Mouse (Mus musculus) CH12.LX (cell line): ENCODE results near the gene Nkx2-3. TPM values are rescaled to one million over a fixed set of nuclear protein-coding genes. Genes with fewer than 3 reads are reported as not detected.

Experiments
- DNase-seq: peaks from one replicate; pipeline ENCODE4 v3.0.0-alpha.2; 2013; ENCODE audit errors: extremely low read depth
- H3K27ac ChIP-seq: 2 replicates; pipeline ENCODE4 v1.5.1; 2012; ENCODE audit warnings: low read depth, mild to moderate bottlenecking, control low read depth, moderate library complexity; ENCODE audit not compliant: insufficient read depth
- H3K27me3 ChIP-seq: replicated peaks from 2 replicates; pipeline ENCODE3; 2012; ENCODE audit warnings: inconsistent platforms
- H3K36me3 ChIP-seq, 2 experiments: replicated peaks in 1 of 2; 2 replicates each; pipeline versions ENCODE3 to v1.6.1; 2012; ENCODE audit warnings: inconsistent platforms in 1 of 2, low read length in 1 of 2, mild to moderate bottlenecking in 1 of 2, mixed read lengths in 1 of 2, moderate library complexity in 1 of 2; ENCODE audit not compliant: control insufficient read depth in 1 of 2, insufficient read depth in 1 of 2
- H3K4me1 ChIP-seq, 2 experiments: 2 replicates each; pipeline ENCODE4 v1.6.1; 2012; ENCODE audit warnings: inconsistent platforms in 1 of 2, moderate library complexity in 1 of 2; ENCODE audit not compliant: insufficient read depth in 2 of 2, control insufficient read depth in 1 of 2
- H3K4me2 ChIP-seq: 2 replicates; pipeline ENCODE4 v1.6.1; 2012; ENCODE audit warnings: low read depth, mild to moderate bottlenecking, control low read depth; ENCODE audit not compliant: poor library complexity, insufficient read depth, severe bottlenecking
- H3K4me3 ChIP-seq, 3 experiments: fragments of 150-350 bp in 1 of 3; sonication (generic) in 1 of 3; replicated peaks in 1 of 3; 2 replicates each; pipeline versions ENCODE3 to v1.5.1; 2011 to 2012; ENCODE audit warnings: low read depth in 2 of 3, low read length in 2 of 3, mild to moderate bottlenecking in 2 of 3, moderate library complexity in 2 of 3, control low read depth in 1 of 3, improper control_type of control experiment in 1 of 3, inconsistent platforms in 1 of 3, mixed read lengths in 1 of 3; ENCODE audit not compliant: poor library complexity in 1 of 3
- H3K79me2 ChIP-seq: replicated peaks from 2 replicates; pipeline ENCODE4 v1.6.1; 2012; ENCODE audit warnings: mild to moderate bottlenecking, moderate library complexity; ENCODE audit not compliant: control insufficient read depth, poor library complexity, insufficient read depth, severe bottlenecking; ENCODE audit errors: extremely low read depth
- H3K9ac ChIP-seq: 2 replicates; pipeline ENCODE4 v1.6.1; 2012; ENCODE audit warnings: low read depth, mild to moderate bottlenecking, control low read depth, moderate library complexity; ENCODE audit not compliant: insufficient read depth
- H3K9me3 ChIP-seq: replicated peaks from 2 replicates; pipeline ENCODE3; 2012; ENCODE audit warnings: low read length, inconsistent platforms, mixed read lengths
- CHD2 ChIP-seq: IDR thresholded peaks from 2 replicates; pipeline ENCODE4 v1.6.1; 2011; ENCODE audit warnings: low read length, improper control_type of control experiment
- CTCF ChIP-seq, 2 experiments: IDR thresholded peaks in 1 of 2; conservative IDR thresholded peaks in 1 of 2; 2 replicates each; pipeline ENCODE4 v1.5.1; 2011 to 2012; ENCODE audit warnings: low read depth in 2 of 2, low read length in 2 of 2, improper control_type of control experiment in 1 of 2, inconsistent platforms in 1 of 2, mild to moderate bottlenecking in 1 of 2, moderate library complexity in 1 of 2
- E2F4 ChIP-seq: IDR thresholded peaks from 2 replicates; pipeline ENCODE4 v1.6.1; 2011; ENCODE audit warnings: low read depth, low read length, improper control_type of control experiment; ENCODE audit not compliant: insufficient replicate concordance
- EP300 ChIP-seq: IDR thresholded peaks from 2 replicates; pipeline ENCODE4 v1.6.1; 2011; ENCODE audit warnings: low read length, improper control_type of control experiment
- ETS1 ChIP-seq: conservative IDR thresholded peaks from 2 replicates; pipeline ENCODE4 v1.6.1; 2012; ENCODE audit warnings: low read depth, mild to moderate bottlenecking, inconsistent platforms, low read length, improper control_type of control experiment, moderate library complexity
- GABPA ChIP-seq: IDR thresholded peaks from 2 replicates; pipeline ENCODE4 v1.6.1; 2012; ENCODE audit warnings: low read depth, low read length, improper control_type of control experiment, inconsistent platforms; ENCODE audit not compliant: insufficient replicate concordance
- IRF4 ChIP-seq: IDR thresholded peaks from 2 replicates; pipeline ENCODE4 v1.6.1; 2014; ENCODE audit warnings: low read depth, mild to moderate bottlenecking, inconsistent platforms, low read length, improper control_type of control experiment
- KAT2A ChIP-seq: IDR thresholded peaks from 2 replicates; pipeline ENCODE4 v1.6.1; 2012; ENCODE audit warnings: low read length, improper control_type of control experiment, inconsistent platforms; ENCODE audit not compliant: insufficient replicate concordance
- MAX ChIP-seq: IDR thresholded peaks from 2 replicates; pipeline ENCODE4 v1.6.1; 2011; ENCODE audit warnings: low read length, improper control_type of control experiment
- MEF2A ChIP-seq: IDR thresholded peaks from 2 replicates; pipeline ENCODE4 v1.6.1; 2014; ENCODE audit warnings: low read depth, mild to moderate bottlenecking, inconsistent platforms, low read length, improper control_type of control experiment, borderline replicate concordance
- PAX5 ChIP-seq: IDR thresholded peaks from 2 replicates; pipeline ENCODE4 v1.6.1; 2012; ENCODE audit warnings: low read length, inconsistent platforms, mixed read lengths
- POLR2AphosphoS2 ChIP-seq: IDR thresholded peaks from 2 replicates; pipeline ENCODE4 v1.6.1; 2011; ENCODE audit warnings: low read depth, low read length, improper control_type of control experiment
- RAD21 ChIP-seq: IDR thresholded peaks from 2 replicates; pipeline ENCODE4 v1.6.1; 2011; ENCODE audit warnings: low read depth, mild to moderate bottlenecking, low read length, improper control_type of control experiment, moderate library complexity
- RCOR1 ChIP-seq: conservative IDR thresholded peaks from 2 replicates; pipeline ENCODE4 v1.6.1; 2012; ENCODE audit warnings: low read depth, mild to moderate bottlenecking, inconsistent platforms, low read length, improper control_type of control experiment
- SIN3A ChIP-seq: IDR thresholded peaks from 2 replicates; pipeline ENCODE4 v1.6.1; 2012; ENCODE audit warnings: low read length, improper control_type of control experiment, inconsistent platforms
- TBP ChIP-seq: conservative IDR thresholded peaks from 2 replicates; pipeline ENCODE4 v1.6.1; 2011; ENCODE audit warnings: low read depth, low read length, improper control_type of control experiment
- UBTF ChIP-seq: IDR thresholded peaks from 2 replicates; pipeline ENCODE4 v1.6.1; 2012; ENCODE audit warnings: low read depth, mild to moderate bottlenecking, inconsistent platforms, low read length, improper control_type of control experiment, moderate library complexity
- USF1 ChIP-seq: IDR thresholded peaks from 2 replicates; pipeline ENCODE4 v1.6.1; 2014; ENCODE audit warnings: low read depth, mild to moderate bottlenecking, inconsistent platforms, low read length, improper control_type of control experiment
- USF2 ChIP-seq: conservative IDR thresholded peaks from 2 replicates; pipeline ENCODE4 v1.6.1; 2011; ENCODE audit warnings: low read depth, low read length, improper control_type of control experiment
- ZNF384 ChIP-seq: IDR thresholded peaks from 2 replicates; pipeline ENCODE4 v1.6.1; 2012; ENCODE audit warnings: low read depth, low read length, improper control_type of control experiment, inconsistent platforms
- dilution Hi-C: fragments of 300-500 bp; cut with MboI; formaldehyde crosslinking; loops from 2 replicates; pipeline ENCODE4 v1.14.3; 2020; ENCODE audit warnings: low sequenced_read_pairs; ENCODE audit not compliant: extremely low pct_unique_long_range_greater_than_20kb, extremely low pct_ligation_motif_present
- in situ Hi-C: fragments of 300-500 bp; cut with MboI; formaldehyde crosslinking; loops from 3 replicates; pipeline ENCODE4 v1.14.3; 2019; ENCODE audit warnings: low sequenced_read_pairs, low pct_ligation_motif_present, low pct_unique_long_range_greater_than_20kb, mixed read lengths
- polyA plus RNA-seq: library from polyadenylated mRNA; unstranded; fragments of >175 nt; gene quantifications from 2 replicates; pipeline ENCODE4 v1.2.1, GENCODE M21; 2012; ENCODE audit warnings: low read depth; ENCODE audit not compliant: insufficient read length
- total RNA-seq, 2 experiments: library from RNA; depleted of rRNA; stranded (reverse); fragments of 300-350 nt in 1 of 2; fragments of >200 nt in 1 of 2; gene quantifications; 2 replicates each; pipeline ENCODE4 v1.2.3; 2012 to 2014

The Nkx2-3 gene
- total and polyA plus RNA-seq, 3 experiments = not detected

DNA sequence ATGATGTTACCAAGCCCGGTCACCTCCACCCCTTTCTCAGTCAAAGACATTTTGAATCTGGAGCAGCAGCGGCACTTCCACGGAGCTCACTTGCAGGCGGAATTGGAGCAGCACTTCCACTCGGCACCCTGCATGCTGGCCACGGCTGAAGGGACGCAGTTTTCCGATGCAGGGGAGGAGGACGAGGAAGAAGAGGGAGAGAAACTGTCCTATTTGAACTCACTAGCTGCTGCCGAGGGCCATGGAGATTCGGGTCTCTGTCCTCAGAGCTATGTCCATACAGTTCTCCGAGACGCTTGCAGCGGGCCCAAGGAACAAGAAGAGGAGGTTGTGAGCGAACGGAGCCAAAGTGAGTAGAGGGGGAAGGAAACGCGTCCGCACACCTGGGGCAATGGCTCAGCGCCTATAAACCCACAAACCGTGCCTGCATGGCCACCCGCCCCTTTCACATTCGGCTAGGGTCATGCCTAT lies 411 bp downstream of the Nkx2-3 start:
- Histone ChIP-seq H3K9ac (no peak overlapping the region), H3K4me3 (no peak overlapping the region), H3K4me1 (no peaks in the 10 kb centered on the region), H3K36me3 (no peaks in the 10 kb centered on the region), H3K79me2 (no peaks in the 10 kb centered on the region), H3K27me3 (peaks cover 23% of the 10 kb centered on the region), H3K4me2 (no peak overlapping the region), H3K27ac (no peak overlapping the region), H3K9me3 (peaks cover 21% of the 10 kb centered on the region)
- TF ChIP-seq MAX (no peak), GABPA (no peak), SIN3A (no peak), USF1 (no peak), IRF4 (no peak), KAT2A (no peak), ZNF384 (no peak), E2F4 (no peak), MEF2A (no peak), CTCF (conservative IDR thresholded peaks at IDR 0.05 in 1 of 2, IDR thresholded peaks at IDR 0.05 in 1 of 2; ENCODE audit: low read depth in 2 of 2, low read length in 2 of 2) (no peak), RAD21 (no peak), USF2 (no peak), ETS1 (no peak), TBP (no peak), POLR2AphosphoS2 (no peak), CHD2 (no peak), PAX5 (no peak)
- in situ Hi-C loops = no loop called here
- dilution Hi-C loops = no loop called here
- no peak for DNase-seq

DNA sequence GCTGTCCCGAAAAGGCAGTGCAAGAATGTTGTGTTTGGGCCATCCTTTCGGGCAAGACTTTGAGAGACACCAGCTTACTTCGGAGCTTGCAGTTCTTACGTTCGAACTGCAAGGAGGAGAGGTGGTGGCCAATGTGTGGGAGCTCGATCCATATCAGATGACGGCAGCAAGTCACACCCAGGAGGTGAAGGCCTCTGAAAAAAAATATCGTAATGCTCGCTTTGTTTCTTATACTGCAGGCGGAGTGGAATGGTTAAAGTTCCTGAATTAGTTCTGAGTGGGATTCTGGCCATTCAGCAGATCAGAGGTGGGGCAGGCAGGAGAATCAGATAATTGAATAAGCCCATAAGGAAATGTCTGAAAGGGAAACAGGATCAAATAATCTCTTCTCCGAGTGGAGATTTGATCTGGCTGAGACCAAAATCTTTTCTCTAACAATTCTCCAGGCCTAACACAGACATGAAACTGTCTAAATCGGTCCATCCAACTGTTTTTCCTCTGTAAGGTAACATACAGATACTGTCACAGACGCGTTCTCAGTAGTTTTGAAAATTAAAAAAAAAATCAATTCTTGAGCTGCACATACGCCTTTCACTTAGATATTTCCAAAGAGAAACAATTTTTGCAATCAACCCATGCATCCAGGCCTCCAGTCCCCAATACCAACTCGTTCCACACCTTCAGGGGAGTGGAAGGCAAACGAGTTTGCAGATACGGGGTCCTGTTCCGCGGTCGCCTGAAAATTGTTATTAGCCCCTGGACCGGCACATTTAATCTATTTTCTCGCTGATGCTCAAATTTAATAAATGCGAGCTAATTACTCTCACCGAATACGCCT lies 1.4 kb downstream of the Nkx2-3 start:
- H3K4me3 ChIP-seq = no peak overlapping the region
- peaks cover 23% of the 10 kb centered on the region for H3K27me3 ChIP-seq
- no peak overlapping the region for H3K27ac ChIP-seq
- peaks cover 0 to 5% of the 10 kb centered on the region in 2 experiments; a peak in 2 of 4 replicates for H3K4me1 ChIP-seq
- peaks cover 21% of the 10 kb centered on the region for H3K9me3 ChIP-seq
- H3K4me2 ChIP-seq = no peak overlapping the region
- DNase-seq = no peak
- no peaks in the 10 kb centered on the region for H3K36me3 ChIP-seq
- H3K9ac ChIP-seq = no peak overlapping the region
- no peaks in the 10 kb centered on the region for H3K79me2 ChIP-seq
- in situ Hi-C loops = no loop called here
- dilution Hi-C loops = no loop called here
- TF ChIP-seq SIN3A (no peak), EP300 (no peak), RCOR1 (no peak), UBTF (no peak), CTCF (conservative IDR thresholded peaks at IDR 0.05 in 1 of 2, IDR thresholded peaks at IDR 0.05 in 1 of 2; ENCODE audit: low read depth in 2 of 2, low read length in 2 of 2) (no peak)
